Mouse (Mus musculus) neural tube, embryonic 14.5 days (tissue): ENCODE measurements around the gene Hist1h2bk. TPM values are rescaled to one million over a fixed set of nuclear protein-coding genes. Genes with fewer than 3 reads are reported as not detected.
"Not testable (repeated sequence)": the region's sequence is repeated elsewhere in the genome, so short reads cannot be mapped to it uniquely, and the experiment has no call there.

Experiments used
- ATAC-seq: fragments of 200-750 bp; cut with Nextera tagmentation; 2 replicates; pipeline ENCODE4 v1.8.0; 2017; ENCODE audit warnings: low read depth, mild to moderate bottlenecking, moderate TSS enrichment, moderate library complexity
- H3K27ac ChIP-seq: fragments of 300-500 bp; sonication (generic); 2 replicates; pipeline ENCODE4 v1.5.1; 2014; ENCODE audit warnings: low read depth, mild to moderate bottlenecking, control low read depth, low read length, moderate library complexity, mixed read lengths
- H3K27me3 ChIP-seq: fragments of 300-500 bp; sonication (generic); 2 replicates; pipeline ENCODE4 v1.6.1; 2014; ENCODE audit warnings: low read length; ENCODE audit not compliant: control insufficient read depth, insufficient read depth
- H3K36me3 ChIP-seq: fragments of 300-500 bp; sonication (generic); 2 replicates; pipeline ENCODE4 v1.6.1; 2014; ENCODE audit warnings: low read length, mixed read lengths; ENCODE audit not compliant: control insufficient read depth, insufficient read depth
- H3K4me1 ChIP-seq: fragments of 300-500 bp; sonication (generic); 2 replicates; pipeline ENCODE4 v1.6.1; 2014; ENCODE audit warnings: low read length; ENCODE audit not compliant: control insufficient read depth, insufficient read depth
- H3K4me2 ChIP-seq: fragments of 300-500 bp; sonication (generic); 2 replicates; pipeline ENCODE4 v1.6.1; 2014; ENCODE audit warnings: mild to moderate bottlenecking, low read depth, low read length, control low read depth
- H3K4me3 ChIP-seq: fragments of 300-500 bp; sonication (generic); 2 replicates; pipeline ENCODE4 v1.5.1; 2014; ENCODE audit warnings: low read depth, low read length, control low read depth, mixed read lengths
- H3K9ac ChIP-seq: fragments of 300-500 bp; sonication (generic); replicated peaks from 2 replicates; pipeline ENCODE4 v1.6.1; 2014; ENCODE audit warnings: low read depth, mild to moderate bottlenecking, control low read depth, low read length, mixed read lengths
- H3K9me3 ChIP-seq: fragments of 300-500 bp; sonication (generic); 2 replicates; pipeline ENCODE4 v1.6.1; 2016; ENCODE audit warnings: low read length; ENCODE audit not compliant: control insufficient read depth
- WGBS: fragments of 180-500 bp; shearing (Covaris S2); extraction: QIAGEN DNeasy Blood & Tissue Kit; methylation state at CpG from one replicate; pipeline ENCODE4 v1.1.7; 2014; 5-methylcytosine and 5-hydroxymethylcytosine counted together
- polyA plus RNA-seq: library from polyadenylated mRNA; unstranded; fragments of >200 nt; fragmentation: Nextera tagmentation; extraction: Ambion mirVana; gene quantifications from 2 replicates; pipeline ENCODE4 v1.2.1, GENCODE M21; 2014

The Hist1h2bk gene
- polyA plus RNA-seq, 1 experiment from 2014 or later = not detected

DNA sequence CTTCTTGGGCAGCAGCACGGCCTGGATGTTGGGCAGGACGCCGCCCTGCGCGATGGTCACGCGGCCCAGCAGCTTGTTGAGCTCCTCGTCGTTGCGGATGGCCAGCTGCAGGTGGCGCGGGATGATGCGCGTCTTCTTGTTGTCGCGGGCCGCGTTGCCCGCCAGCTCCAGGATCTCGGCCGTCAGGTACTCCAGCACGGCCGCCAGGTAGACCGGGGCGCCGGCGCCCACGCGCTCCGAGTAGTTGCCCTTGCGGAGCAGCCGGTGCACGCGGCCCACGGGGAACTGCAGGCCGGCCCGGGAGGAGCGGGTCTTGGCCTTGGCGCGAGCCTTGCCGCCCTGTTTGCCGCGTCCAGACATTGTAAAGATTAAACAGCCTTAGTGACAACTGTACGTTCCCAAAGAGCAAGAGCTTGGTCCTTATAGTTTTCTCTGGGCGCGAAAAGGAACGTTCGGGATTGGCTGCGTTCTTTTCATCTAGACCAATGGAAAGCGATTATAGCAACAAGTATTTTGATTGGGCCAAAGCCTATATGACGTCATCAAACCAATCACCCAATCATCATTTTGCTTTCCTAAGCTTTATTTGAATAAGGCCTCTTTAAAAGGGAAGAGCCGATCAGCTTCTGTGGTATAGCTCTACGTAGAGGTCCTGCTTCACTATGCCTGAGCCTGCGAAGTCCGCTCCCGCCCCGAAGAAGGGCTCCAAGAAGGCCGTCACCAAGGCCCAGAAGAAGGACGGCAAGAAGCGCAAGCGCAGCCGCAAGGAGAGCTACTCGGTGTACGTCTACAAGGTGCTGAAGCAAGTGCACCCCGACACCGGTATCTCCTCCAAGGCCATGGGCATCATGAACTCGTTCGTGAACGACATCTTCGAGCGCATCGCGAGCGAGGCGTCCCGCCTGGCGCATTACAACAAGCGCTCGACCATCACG is 7.2 kb downstream of the Hist1h2bk start, which contains the start of the genes Hist1h2ag and Hist1h2bj:
Gene Hist1h2ag, minus strand, starts transcription at position 377 of the 935 bp plus-strand sequence.
Gene Hist1h2bj, plus strand, starts transcription at position 647 of the 935 bp plus-strand sequence.
- H3K4me1 ChIP-seq = peaks cover 15% of the 10 kb centered on the region
- ATAC-seq = peak; percentile 94
- peak within 1 kb of the TSS; percentile 62 for H3K4me2 ChIP-seq
- H3K4me3 ChIP-seq = peak within 1 kb of the TSS; percentile 32
- under 1% methylated on average over 31 of the region's 80 CpGs for WGBS
- not testable (repeated sequence) for H3K27me3 ChIP-seq, H3K9ac ChIP-seq, H3K9me3 ChIP-seq, H3K36me3 ChIP-seq
- peak within 1 kb of the TSS; percentile 78 for H3K27ac ChIP-seq

DNA sequence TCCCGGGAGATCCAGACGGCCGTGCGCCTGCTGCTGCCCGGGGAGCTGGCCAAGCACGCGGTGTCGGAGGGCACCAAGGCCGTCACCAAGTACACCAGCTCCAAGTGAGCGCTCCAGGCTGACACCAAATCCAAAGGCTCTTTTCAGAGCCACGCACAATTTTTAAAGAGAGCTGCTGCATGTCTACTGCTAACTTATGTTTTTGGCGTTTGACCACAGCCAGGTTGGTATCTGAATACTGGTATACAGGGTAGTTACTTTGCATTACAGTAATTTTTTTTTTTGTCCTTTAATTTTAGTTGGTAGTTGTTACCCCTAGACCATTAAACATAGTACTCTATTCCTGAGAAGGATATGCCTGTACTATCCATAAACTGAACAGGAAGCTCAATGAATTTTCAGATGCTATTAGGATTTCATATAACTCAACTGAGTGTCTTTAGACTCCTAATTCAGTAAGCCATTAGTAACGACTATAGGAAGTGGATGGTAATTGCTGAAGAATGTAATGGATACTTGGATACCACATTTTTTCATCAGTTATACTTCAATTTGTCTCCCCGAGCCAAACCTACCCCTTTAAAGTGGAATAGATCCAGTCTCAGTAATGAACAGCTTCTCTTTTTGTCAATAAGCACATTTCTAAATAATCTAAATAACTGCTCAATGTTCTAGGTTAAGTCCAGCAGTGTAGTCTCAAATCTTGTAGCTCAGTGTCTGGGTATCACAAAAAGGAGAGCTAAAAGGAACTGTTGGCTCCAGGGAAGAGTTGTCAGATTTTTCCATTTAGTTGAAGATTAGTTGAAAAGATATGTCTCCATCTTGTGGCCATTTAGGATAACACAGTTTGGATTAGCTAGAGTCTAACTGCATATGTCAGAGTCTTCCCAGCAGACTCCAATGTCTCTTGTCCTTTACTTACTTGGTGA is 8.1 kb downstream of the Hist1h2bk start:
- Histone ChIP-seq H3K9ac (no peak overlapping the region; the same call in 1 of the 2 replicates), H3K4me2 (peak overlapping the region; percentile 62), H3K36me3 (no peaks in the 10 kb centered on the region), H3K27me3 (no peaks in the 10 kb centered on the region), H3K27ac (peak overlapping the region; percentile 78; the same call in 1 of the 2 replicates), H3K9me3 (no peaks in the 10 kb centered on the region), H3K4me1 (peaks cover 15% of the 10 kb centered on the region), H3K4me3 (peak overlapping the region; percentile 32)
- ATAC-seq = peak; percentile 30
- WGBS = 3% methylated on average over 9 of the region's 14 CpGs

DNA sequence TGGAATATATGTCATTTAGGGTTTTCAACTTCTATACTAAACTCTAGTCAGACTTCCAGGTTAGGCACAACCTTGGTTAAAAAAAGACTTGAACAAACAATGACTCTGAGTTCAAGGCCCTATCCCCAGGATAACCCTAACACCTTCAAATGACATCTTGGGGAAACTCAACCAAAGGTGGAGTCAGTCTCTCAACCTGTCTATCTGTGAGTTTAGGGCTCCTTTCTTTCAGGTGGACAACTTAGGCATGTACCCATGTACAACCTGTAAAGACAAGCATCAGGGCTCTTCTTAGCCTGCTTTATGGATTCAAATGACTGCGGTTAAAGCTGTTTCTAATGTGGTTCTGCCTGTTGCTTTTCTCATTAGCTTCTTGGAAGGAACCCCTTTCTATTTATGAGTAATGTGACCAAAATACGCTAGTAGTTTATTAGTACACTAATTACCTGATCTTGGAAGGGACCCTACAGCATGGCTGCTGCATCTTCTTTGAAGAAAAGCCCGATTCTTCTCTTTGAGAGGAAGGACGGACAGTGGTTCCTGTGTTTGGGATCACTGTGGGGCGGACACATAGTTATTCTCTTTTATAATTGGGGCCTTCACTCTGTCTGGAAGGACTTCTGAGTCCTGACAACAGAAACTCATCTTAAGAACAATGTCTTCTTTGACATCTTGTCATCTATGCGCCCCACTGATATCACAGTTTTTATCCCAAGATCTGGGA is 8.9 kb downstream of the Hist1h2bk start:
- 91% methylated on average over 6 of the region's 6 CpGs for WGBS
- Histone ChIP-seq H3K9ac (no peak overlapping the region), H3K9me3 (no peaks in the 10 kb centered on the region), H3K4me1 (peaks cover 16% of the 10 kb centered on the region), H3K27me3 (no peaks in the 10 kb centered on the region), H3K4me3 (no peak overlapping the region), H3K4me2 (no peak overlapping the region), H3K36me3 (no peaks in the 10 kb centered on the region), H3K27ac (no peak overlapping the region)
- no peak for ATAC-seq

DNA sequence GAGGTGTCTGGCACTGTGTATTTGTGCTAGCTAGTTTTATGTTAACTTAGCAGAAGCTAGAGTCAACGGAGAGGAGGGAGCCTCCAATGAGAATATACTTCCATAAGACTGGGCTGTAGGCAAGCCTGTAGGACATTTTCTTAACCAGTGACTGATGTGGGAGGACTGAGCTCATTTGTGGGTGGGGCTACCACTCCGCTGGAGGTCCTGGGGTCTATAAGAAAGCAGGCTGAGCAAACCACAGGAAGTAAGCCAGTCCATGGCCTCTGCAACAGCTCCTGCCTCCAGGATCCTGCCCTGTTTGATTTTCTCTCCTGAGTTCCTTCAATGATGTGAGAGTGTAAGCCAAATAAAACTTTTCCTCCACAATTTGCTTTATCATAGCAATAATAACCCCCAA is 9.6 kb downstream of the Hist1h2bk start:
- no peak for ATAC-seq
- H3K4me2 ChIP-seq = no peak overlapping the region
- no peaks in the 10 kb centered on the region for H3K27me3 ChIP-seq
- H3K4me3 ChIP-seq = no peak overlapping the region
- 71% methylated on average over 2 of the region's 2 CpGs for WGBS
- no peak overlapping the region for H3K27ac ChIP-seq
- no peaks in the 10 kb centered on the region for H3K9me3 ChIP-seq
- no peaks in the 10 kb centered on the region for H3K36me3 ChIP-seq
- H3K9ac ChIP-seq = no peak overlapping the region
- peaks cover 17% of the 10 kb centered on the region for H3K4me1 ChIP-seq

DNA sequence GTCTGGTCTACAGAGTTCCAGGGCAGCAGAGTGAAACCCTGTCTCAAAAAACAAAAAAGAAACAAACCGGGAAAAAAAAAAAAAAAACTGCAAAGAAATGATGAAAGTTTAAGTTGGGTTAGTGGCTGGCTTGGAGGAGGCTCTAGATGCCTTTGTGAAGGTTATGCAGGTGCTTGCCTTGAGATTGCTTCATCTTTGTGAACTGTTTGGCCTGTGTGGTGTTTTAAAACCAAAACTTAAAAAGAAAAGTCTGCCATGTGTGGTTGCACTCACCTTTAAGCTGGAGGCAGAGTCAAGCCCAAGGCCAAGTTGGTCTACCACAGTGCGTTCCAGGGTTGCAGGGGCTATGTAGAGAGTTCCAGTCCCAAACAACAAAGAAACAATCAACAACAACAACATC is 13.4 kb downstream of the Hist1h2bk start:
- H3K4me3 ChIP-seq = no peak overlapping the region
- no peaks in the 10 kb centered on the region for H3K36me3 ChIP-seq
- 0 out of 2 replicates have a peak, but pooled peaks cover 3% of the 10 kb centered on the region for H3K4me1 ChIP-seq
- H3K9ac ChIP-seq = no peak overlapping the region
- no peak overlapping the region for H3K27ac ChIP-seq
- WGBS = 90% methylated on average over 2 of the region's 2 CpGs
- H3K4me2 ChIP-seq = no peak overlapping the region; the same call in 1 of the 2 replicates
- H3K9me3 ChIP-seq = no peaks in the 10 kb centered on the region
- ATAC-seq = no peak
- no peaks in the 10 kb centered on the region for H3K27me3 ChIP-seq

DNA sequence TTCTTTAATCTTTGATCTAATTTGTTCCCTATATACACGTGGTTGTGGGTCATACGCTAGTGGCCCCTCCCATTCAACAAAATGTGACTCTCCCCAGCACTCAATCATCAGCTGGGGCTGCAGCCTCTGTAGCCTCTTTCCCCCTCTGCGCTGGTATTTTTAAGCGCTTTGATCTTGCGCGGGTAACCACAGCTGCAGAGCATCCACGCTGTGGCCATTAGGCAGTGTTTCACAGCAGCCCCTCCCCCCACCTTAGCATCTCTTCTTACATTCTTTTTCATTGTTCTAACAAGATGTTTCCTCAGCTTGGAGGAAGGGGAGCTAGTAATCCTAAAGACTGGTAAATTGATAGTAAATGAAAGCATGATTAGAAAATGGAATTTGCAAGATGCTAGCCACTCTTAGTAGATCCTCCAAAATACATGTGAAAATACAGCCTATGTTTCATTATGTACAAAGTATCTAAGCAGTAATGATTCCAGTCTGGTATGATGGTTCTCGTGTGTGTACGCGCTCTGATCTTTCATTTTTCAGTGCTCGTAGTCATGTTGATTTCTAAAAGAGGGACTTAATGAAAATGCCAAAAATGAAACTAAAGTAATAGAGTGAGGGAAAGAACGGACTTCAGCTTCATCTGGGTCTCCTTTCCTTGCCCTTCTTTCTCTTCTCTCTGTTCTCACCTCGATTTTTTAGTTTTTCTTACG is 14.2 kb downstream of the Hist1h2bk start:
- Histone ChIP-seq H3K27ac (peak overlapping the region; percentile 83), H3K27me3 (no peaks in the 10 kb centered on the region), H3K36me3 (no peaks in the 10 kb centered on the region), H3K9ac (peak overlapping the region; percentile 3), H3K4me2 (peak overlapping the region; percentile 59), H3K9me3 (no peaks in the 10 kb centered on the region), H3K4me3 (peak overlapping the region; percentile 51), H3K4me1 (0 out of 2 replicates have a peak, but pooled peaks cover 3% of the 10 kb centered on the region)
- peak; percentile 41 for ATAC-seq
- WGBS = under 1% methylated on average over 14 of the region's 14 CpGs

DNA sequence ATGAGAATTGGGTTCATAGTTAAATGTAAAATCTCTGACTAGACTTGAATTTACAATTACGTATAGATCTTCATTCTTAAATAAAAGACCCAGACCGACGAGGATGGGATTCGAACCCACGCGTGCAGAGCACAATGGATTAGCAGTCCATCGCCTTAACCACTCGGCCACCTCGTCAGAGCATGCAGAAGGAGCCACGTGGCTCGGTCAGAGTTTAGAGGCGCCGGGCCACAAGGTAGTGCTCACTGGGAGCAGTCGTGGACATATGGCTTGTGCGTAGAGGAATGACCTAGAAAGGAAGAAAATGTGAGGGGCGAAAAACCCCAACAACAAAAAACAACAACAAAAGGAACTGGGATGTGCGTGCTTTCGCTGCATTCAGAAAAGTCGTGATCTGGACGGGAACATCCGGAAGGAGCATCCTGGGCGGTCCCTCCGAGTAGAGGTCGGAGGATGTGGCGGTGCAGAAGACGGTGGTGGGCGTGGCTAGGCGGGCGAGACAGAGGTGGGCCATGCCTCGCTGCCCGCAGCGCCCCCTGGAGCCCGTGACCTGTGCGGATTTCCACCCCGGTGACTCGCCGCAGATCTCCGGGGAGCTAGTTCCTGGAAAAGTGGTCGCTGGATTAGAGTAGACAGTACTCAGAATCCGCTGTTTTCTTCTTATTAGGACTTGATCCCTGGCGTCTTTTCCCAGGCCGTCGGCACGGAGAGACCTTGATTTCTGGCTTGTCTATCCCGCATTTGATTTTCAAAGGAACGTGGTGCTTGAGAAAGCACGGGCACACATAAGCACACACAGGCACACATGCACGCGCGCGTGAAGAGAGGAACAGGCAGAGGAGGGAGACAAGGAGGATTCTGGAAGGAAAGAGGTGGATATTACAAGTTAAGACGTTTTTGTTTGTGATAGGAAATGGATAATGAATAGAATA is 15.2 kb downstream of the Hist1h2bk start:
- Histone ChIP-seq H3K9ac (peak overlapping the region; percentile 53; the same call in 1 of the 2 replicates), H3K27ac (peak overlapping the region; percentile 83), H3K9me3 (no peaks in the 10 kb centered on the region), H3K4me3 (peak overlapping the region; percentile 51), H3K4me1 (0 out of 2 replicates have a peak, but pooled peaks cover 3% of the 10 kb centered on the region), H3K36me3 (no peaks in the 10 kb centered on the region), H3K27me3 (no peaks in the 10 kb centered on the region), H3K4me2 (peak overlapping the region; percentile 59)
- WGBS = under 1% methylated on average over 52 of the region's 52 CpGs
- peak; percentile 97 for ATAC-seq
